Mouse (Mus musculus) right cerebral cortex, adult 18-20 months (tissue): ENCODE measurements at regions not wholly inside any gene's neighbourhood (a gene's known extent, or its start where the extent isn't known, plus 50 kb on each side); places are given as distances from the start of the nearest gene placed in this dataset.

Experiments used
- DNase-seq: peaks from one replicate; pipeline ENCODE4 v3.0.0; 2022; ENCODE audit warnings: mixed read lengths

GRCm38 (mm10) chr10:6647576-6647975 is 110.7 kb upstream of the Oprm1 start:
- peak; percentile 6 for DNase-seq

GRCm38 (mm10) chr10:6685308-6686080 is 72.8 kb upstream of the Oprm1 start:
- DNase-seq: peak; percentile 20

- no peak for DNase-seq
These were observed 72.2 kb upstream of the Oprm1 start for GRCm38 (mm10) chr10:6686081-6686474.
